Mouse (Mus musculus) gastrocnemius, postnatal 14 days (tissue): ENCODE measurements around the gene Vrk1. TPM values are rescaled to one million over a fixed set of nuclear protein-coding genes. Genes with fewer than 3 reads are reported as not detected.
A peak's percentile ranks its signal among the peaks of the same experiment; 100 is the strongest.

Experiments used
- DNase-seq: peaks from one replicate; pipeline ENCODE4 v3.0.0; 2021; ENCODE audit warnings: mixed read lengths
- intact Hi-C: fragments of 180-260 bp; cut with DNase I; formaldehyde crosslinking; loops from one replicate; pipeline ENCODE4 v1.15.1; 2025; ENCODE audit warnings: low total_unique reads
- total RNA-seq, 2 experiments: library from RNA; stranded (reverse); gene quantifications; 2 replicates each; pipeline ENCODE4 v1.2.3; 2021

The Vrk1 gene
- total RNA-seq, 2 experiments from 2014 or later = 5.2 to 6.1 TPM

DNA sequence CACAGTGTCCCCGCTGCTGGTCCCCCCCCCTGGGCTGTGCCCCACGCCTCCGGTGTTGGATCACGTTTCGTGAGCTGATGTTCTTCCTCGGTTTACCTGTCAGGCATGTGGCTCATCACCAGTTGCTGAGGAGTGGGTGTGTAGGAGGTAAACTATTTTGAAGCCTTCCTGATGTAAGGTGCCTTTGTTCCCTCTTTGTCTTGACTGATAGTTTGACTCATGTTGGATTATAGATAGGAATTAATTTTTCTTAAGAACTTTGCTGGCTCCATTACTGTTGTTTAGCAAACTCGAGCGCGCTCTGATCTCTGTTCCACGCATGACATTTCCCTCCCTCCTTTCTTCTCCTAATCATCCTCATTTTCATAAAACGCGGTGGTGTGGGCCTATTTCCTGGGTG, 74.1 kb downstream of the Vrk1 start:
- no peak for DNase-seq
- intact Hi-C loops = no loop called here

DNA sequence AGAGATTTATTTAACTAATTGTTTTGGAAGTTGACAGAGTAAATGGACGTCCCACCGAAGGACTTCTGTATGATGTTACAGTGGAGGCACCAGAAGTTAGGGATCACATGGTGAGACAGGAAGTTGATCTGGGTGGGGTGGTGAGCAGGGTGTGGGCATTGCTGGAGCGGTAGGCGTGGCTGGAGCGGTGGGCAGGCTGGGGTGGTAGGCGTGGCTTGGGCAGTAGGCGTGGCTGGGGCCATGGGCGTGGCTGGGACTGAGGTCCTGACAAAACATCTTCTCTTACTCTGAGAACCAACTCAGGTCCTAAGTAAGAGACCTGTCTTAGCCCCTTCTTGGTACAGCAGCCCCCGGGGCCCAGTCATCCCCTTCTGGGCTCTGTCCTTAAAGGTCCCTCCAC, 84.8 kb downstream of the Vrk1 start:
- DNase-seq = no peak
- intact Hi-C loops = no loop called here

DNA sequence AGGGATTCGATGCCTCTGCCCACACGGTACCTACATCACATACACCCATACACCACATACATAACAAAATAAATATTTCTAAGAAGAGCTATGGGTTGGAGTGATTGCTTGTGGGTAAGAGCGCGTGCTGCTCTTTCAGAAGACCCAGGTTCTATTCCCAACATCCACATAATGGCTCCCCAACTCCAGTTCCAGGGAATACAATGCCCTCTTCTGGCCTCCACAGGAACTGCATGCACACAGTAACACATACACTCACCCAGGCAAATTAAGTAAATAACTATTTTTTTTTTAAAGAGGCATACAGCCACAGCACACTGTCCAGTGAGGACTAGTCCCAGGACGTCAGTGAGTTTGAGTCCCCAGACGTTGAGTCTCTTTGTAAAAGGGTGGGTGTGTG, 92.0 kb downstream of the Vrk1 start:
- intact Hi-C loops = no loop called here

DNA sequence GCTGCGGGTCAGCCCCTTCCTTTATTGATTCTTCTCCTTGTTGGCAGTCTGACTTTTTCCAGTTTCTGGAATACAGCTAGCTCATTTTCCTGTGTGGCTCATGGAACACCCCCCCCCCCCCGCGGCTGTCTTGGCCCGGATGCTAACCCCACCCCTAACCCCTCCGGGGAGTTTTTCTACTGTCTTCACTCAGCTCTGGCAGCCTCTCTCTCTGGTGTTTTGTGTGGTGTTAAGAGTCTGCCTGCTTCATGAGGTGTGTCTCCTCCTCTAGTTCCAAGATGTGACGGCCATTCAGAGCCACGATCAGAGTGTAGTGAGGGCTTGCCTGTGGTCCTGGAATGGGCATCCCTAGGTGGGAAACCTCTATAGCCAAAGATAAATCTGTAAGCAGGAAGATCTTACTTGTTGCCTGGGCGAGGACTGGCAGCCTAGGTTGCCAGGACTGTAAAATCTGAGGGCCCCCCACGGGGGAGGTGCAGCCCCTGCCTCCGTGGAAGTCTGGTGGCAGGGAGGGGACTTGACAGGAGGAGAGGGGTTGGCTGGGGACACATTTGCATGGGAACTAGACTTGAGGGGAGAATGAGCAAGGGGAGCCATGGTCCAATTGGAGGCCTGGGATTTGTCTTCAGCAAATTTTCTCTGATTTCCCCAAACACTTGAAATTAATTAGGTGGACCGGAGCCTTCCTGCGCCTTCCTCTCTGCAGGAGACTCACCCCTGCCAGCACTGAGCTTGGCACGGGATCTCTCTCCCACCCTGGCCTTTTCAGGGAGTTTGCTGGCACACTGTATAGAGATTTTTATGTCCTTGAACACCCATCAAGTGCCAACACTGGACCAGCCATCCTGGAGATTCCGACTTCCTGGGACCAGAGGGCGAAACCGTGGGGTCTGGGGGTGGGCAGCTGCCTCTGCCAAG, 93.0 kb downstream of the Vrk1 start:
- no peak for DNase-seq
- intact Hi-C loops = no loop called here

More for the DNA sequence above, 92.0 kb downstream of the Vrk1 start:
- no peak for DNase-seq

DNA sequence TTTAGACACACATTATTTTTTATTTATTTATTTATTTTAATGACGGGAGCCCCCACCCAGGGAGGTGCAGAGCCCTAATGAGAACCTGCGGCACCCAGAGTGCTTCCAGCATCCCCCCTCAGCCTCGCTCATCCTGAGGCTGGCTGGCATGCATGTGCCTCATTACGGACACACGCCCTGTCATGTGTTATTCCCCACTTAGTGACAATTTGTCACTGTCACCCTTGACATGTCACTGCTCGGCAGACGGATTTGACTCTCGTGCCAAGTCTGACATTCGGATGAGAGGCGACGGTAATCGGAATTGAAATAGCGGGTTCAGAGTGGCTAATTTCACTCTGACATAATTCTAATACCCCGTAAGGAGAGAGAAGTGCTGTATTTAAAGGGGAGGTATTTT, 97.2 kb downstream of the Vrk1 start:
- intact Hi-C loops = no loop called here
- no peak for DNase-seq

DNA sequence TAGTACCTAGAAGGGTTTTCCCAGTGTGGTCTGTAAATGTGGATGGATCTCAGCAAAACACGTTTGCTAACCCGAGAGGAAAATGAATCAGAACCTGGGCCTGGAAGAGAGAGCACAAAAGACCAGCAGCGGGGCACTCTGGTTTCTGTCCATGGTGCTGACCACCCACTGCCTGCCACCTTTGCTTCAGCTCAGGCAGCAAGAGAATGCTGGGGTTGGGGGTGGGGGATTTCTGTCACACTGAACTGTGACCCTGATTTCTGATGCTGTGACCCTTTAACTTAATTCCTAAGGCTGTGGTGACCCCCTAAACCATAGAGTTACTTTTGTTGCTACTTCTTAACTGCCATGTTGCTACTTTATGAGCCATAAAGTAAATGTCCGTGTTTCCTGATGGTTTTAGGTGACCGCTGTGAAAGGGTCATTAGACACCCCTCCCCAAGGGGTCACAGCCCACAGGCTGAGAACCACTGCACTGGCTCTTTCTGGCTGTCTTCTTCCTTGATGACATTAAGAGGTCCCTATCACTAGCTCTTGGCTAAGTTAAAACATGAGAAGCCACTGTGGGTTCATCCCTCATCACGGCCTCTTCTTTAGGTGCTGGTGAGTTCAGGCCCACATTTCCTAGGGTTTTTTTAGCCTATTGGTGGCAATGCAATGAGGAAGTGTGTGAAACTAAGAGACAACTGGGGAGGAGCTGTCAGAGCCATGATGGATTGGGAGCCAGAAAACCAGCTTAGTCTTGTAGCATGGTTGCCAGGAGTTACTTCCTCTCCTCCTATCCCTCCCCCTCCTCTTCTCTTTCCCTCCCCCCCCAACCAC, 105.3 kb downstream of the Vrk1 start:
- intact Hi-C loops = no loop called here
- peak; percentile 26 for DNase-seq

DNA sequence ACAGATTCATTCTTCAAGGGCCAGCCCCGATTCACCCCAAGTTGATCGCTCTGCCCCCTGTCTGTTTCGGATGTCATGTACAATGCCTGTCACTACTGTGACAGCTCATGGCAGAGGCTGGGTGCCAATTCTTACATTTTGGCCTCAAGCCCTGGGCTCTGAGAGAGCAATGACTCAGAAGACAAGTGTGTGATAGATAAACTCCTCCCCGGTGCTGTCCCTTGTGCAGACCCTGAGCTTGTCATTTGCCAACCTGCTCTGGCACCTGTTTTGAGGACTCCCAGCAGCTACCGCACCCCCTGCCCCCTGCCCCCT, 105.8 kb downstream of the Vrk1 start:
- intact Hi-C loops = no loop called here
- no peak for DNase-seq

DNA sequence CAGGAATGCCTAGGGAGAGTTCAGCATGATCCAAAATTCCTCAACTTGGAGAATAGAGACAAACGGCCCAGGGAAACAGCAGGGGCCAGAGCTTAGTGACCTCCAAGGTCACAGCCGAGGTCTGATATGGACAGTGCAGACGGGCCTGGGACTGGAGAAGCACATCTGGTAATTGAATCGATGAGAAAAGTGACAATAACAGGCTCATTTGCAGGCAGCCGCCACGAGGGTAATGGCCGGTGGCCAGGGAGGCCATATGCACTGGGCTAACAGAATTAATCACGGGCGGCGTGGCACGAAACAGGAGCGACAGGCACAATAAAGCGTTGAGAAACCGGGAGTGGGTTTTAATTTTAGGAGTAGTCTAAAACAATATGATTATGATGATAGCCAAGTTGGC, 113.2 kb downstream of the Vrk1 start:
- intact Hi-C loops = no loop called here
- DNase-seq = no peak

DNA sequence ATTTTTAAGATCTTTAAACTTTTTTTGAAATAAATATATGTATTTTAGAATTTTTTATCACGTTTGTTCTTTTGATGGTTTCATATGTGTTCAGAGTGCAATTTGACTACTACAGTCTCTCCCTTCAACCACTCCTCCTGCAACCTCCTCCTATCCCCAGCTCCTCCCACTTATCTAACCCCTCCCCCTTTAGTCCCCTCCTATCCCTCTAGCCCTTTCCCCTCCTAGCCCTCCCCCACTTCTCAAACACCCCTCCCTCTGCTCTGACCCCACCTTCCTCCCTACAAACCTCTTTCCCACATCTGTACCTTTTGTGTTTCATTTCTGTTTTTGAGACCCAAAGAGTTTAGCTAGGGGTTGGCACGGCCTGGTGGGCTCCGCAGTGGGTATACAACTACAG, 114.6 kb downstream of the Vrk1 start:
- intact Hi-C loops = no loop called here
- no peak for DNase-seq

Other genes with a start within 250 kb of the Vrk1 start
- gene Papola, start 225.5 kb upstream of the Vrk1 start, total RNA-seq = 10 to 100 TPM; 64.5 to 70.9 TPM